Mouse (Mus musculus) limb, embryonic 12.5 days (tissue): Measurements from ENCODE around the gene Myct1. TPM values are rescaled to one million over a fixed set of nuclear protein-coding genes. Genes with fewer than 3 reads are reported as not detected.

Experiments used
- ATAC-seq: fragments of 200-750 bp; cut with Nextera tagmentation; 2 replicates; pipeline ENCODE4 v1.8.0; 2017; ENCODE audit warnings: low read depth, moderate TSS enrichment; ENCODE audit not compliant: insufficient number of reproducible peaks, insufficient read depth, low FRiP score, low TSS enrichment
- H3K27ac ChIP-seq: fragments of 300-500 bp; sonication (generic); 2 replicates; pipeline ENCODE4 v1.5.1; 2016; ENCODE audit warnings: mild to moderate bottlenecking, moderate library complexity
- H3K27me3 ChIP-seq: fragments of 300-500 bp; sonication (generic); 2 replicates; pipeline ENCODE4 v1.6.1; 2016; ENCODE audit warnings: mild to moderate bottlenecking, moderate library complexity
- H3K36me3 ChIP-seq: fragments of 300-500 bp; sonication (generic); 2 replicates; pipeline ENCODE4 v1.6.1; 2016; ENCODE audit warnings: mild to moderate bottlenecking, moderate library complexity
- H3K4me1 ChIP-seq: fragments of 300-500 bp; sonication (generic); replicated peaks from 2 replicates; pipeline ENCODE4 v1.6.1; 2016
- H3K4me2 ChIP-seq: fragments of 300-500 bp; sonication (generic); 2 replicates; pipeline ENCODE4 v1.6.1; 2016; ENCODE audit warnings: mild to moderate bottlenecking, moderate library complexity
- H3K4me3 ChIP-seq: fragments of 300-500 bp; sonication (generic); replicated peaks from 2 replicates; pipeline ENCODE4 v1.5.1; 2016; ENCODE audit warnings: mild to moderate bottlenecking
- H3K9ac ChIP-seq: fragments of 300-500 bp; sonication (generic); replicated peaks from 2 replicates; pipeline ENCODE4 v1.6.1; 2016; ENCODE audit warnings: mild to moderate bottlenecking, moderate library complexity
- H3K9me3 ChIP-seq: fragments of 300-500 bp; sonication (generic); 2 replicates; pipeline ENCODE4 v1.6.1; 2016; ENCODE audit warnings: mild to moderate bottlenecking, moderate library complexity
- WGBS: fragments of 180-500 bp; shearing (Covaris S2); methylation state at CpG from one replicate; pipeline ENCODE4 v1.1.7; 2016; 5-methylcytosine and 5-hydroxymethylcytosine counted together
- polyA plus RNA-seq: library from polyadenylated mRNA; unstranded; fragments of >200 nt; fragmentation: Nextera tagmentation; extraction: Ambion mirVana; gene quantifications from 2 replicates; pipeline ENCODE4 v1.2.1, GENCODE M21; 2016

Gene Myct1
- polyA plus RNA-seq, 1 experiment from 2014 or later, result 3.5 TPM

DNA sequence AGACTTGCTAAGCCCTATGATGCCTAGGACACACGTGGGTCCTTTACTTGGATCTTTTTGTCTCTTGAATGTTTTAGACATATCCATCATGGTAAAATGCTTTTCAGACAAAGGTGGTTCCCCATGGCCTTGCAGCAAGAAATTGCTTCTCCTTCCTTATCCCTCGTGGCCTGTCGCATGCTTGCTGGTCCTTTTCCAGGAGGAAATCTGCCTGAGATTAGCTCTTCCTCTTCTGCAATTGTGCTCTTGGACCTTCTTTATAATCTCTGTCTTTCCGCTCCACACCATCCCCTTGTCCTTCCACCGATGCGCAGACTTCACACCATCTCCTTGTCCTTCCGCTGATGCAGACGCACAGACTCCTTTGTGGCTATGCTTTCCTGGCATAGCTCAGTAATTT is 23.5 kb upstream of the Myct1 start:
- Histone ChIP-seq H3K27me3 (no peaks in the 10 kb centered on the region), H3K4me1 (no peaks in the 10 kb centered on the region), H3K36me3 (no peaks in the 10 kb centered on the region), H3K4me2 (no peak overlapping the region), H3K9me3 (no peaks in the 10 kb centered on the region), H3K4me3 (no peak overlapping the region), H3K27ac (no peak overlapping the region), H3K9ac (no peak overlapping the region)
- ATAC-seq, result no peak
- 85% methylated on average over 8 of the region's 8 CpGs for WGBS

DNA sequence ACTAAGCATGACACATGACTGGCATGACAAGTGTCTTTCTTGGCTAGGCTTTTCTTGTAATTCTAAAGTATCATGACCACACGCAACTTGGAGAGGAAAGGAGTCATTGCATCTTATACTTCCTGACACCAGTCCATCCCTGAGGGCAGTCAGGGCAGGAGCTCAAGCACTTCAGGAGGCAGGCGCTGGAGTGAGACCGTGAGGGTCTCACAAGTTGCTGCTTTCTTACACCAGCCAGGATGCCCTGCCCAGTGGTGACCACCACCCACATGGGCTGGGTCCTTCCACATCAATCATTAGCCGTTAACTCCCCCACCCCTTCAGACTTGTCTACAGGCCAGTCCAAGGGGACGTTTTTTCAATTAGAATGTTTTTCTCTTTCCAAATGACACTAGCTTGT is 22.2 kb upstream of the Myct1 start:
- H3K36me3 ChIP-seq, result no peaks in the 10 kb centered on the region
- H3K4me1 ChIP-seq, result no peaks in the 10 kb centered on the region
- no peaks in the 10 kb centered on the region for H3K9me3 ChIP-seq
- H3K4me3 ChIP-seq, result no peak overlapping the region
- 69% methylated on average over 5 of the region's 5 CpGs for WGBS
- H3K27me3 ChIP-seq, result no peaks in the 10 kb centered on the region
- no peak overlapping the region for H3K27ac ChIP-seq
- no peak overlapping the region for H3K9ac ChIP-seq
- no peak for ATAC-seq
- no peak overlapping the region for H3K4me2 ChIP-seq

DNA sequence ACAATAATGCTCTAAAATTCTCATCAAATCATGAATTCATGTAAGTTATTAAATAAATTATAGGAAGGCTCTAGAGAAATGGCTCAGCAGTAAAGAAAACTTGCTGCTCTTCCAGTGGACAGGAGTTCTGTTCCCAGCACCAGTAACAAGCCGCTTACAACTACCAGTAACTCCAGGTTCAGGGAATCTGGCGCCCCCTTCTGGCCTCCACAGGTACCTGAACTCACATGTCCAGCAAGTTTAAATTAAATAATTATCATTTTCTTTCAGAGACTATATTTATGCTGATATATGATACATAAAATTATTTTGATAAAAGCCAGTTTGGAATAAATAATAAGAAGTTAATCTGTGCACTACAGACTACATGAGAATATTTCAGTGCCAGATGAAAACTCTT is 20.2 kb upstream of the Myct1 start:
- Histone ChIP-seq H3K4me1 (no peaks in the 10 kb centered on the region), H3K27me3 (no peaks in the 10 kb centered on the region), H3K4me2 (no peak overlapping the region), H3K9me3 (no peaks in the 10 kb centered on the region), H3K27ac (no peak overlapping the region), H3K4me3 (no peak overlapping the region), H3K9ac (no peak overlapping the region), H3K36me3 (no peaks in the 10 kb centered on the region)
- 58% methylated on average over 2 of the region's 2 CpGs for WGBS
- ATAC-seq, result no peak

DNA sequence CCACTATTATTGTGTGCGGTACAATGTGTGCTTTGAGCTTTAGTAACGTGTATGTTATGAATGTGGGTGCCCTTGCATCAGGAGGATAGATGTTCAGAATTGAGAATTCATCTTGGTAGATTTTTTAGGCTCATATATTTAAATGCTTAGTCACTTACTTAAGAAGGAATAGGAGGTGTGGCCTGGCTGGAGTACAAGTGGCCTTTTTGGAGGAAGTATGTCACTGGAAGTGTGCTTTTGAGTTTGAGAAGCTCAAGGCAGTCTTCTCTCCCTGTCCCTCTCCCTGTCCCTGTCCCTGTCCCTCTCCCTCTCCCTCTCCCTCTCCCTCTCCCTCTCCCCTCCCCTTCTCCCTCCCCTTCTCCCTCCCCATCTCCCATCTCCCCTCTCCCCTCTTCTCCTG is 2.5 kb upstream of the Myct1 start:
- no peak overlapping the region for H3K27ac ChIP-seq
- WGBS, result 85% methylated on average over 2 of the region's 2 CpGs
- H3K4me3 ChIP-seq, result no peak overlapping the region
- no peak overlapping the region for H3K4me2 ChIP-seq
- no peak overlapping the region for H3K9ac ChIP-seq
- no peak for ATAC-seq
- no peaks in the 10 kb centered on the region for H3K4me1 ChIP-seq
- H3K27me3 ChIP-seq, result no peaks in the 10 kb centered on the region
- H3K9me3 ChIP-seq, result no peaks in the 10 kb centered on the region
- H3K36me3 ChIP-seq, result no peaks in the 10 kb centered on the region

- no peak overlapping the region for H3K9ac ChIP-seq
- ATAC-seq, result no peak
- H3K36me3 ChIP-seq, result no peaks in the 10 kb centered on the region
- H3K27ac ChIP-seq, result no peak overlapping the region
- no peak overlapping the region for H3K4me2 ChIP-seq
- no peak overlapping the region for H3K4me3 ChIP-seq
- H3K9me3 ChIP-seq, result no peaks in the 10 kb centered on the region
- H3K4me1 ChIP-seq, result no peaks in the 10 kb centered on the region
- 89% methylated on average over 4 of the region's 4 CpGs for WGBS
- no peaks in the 10 kb centered on the region for H3K27me3 ChIP-seq
Measured at GRCm38 (mm10) chr10:5591996-5592395, 1.6 kb upstream of the Myct1 start.

DNA sequence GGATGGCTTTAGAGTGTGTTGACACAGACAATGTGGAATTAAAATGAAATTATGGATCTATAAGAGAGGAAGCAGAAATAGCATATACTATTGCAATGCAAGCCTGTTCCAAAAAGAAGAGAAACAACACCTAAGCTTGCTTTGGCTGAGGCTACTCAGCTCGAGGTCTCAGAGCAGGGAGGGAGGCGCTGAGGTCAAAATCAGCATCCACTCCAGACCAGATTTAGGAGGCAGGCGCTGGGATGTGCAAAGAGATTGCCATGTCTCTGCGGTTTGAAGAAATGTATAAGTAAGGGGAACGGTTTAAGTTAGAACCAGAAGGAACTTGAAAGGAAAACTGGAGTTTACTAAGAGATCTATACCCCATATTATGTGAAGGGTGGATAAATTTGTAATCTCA is 882 bp downstream of the Myct1 start:
- H3K4me2 ChIP-seq, result no peak overlapping the region
- no peaks in the 10 kb centered on the region for H3K36me3 ChIP-seq
- no peak overlapping the region for H3K9ac ChIP-seq
- 75% methylated on average over 5 of the region's 5 CpGs for WGBS
- H3K27me3 ChIP-seq, result no peaks in the 10 kb centered on the region
- no peak overlapping the region for H3K4me3 ChIP-seq
- H3K4me1 ChIP-seq, result no peaks in the 10 kb centered on the region
- H3K27ac ChIP-seq, result no peak overlapping the region
- no peak for ATAC-seq
- no peaks in the 10 kb centered on the region for H3K9me3 ChIP-seq

DNA sequence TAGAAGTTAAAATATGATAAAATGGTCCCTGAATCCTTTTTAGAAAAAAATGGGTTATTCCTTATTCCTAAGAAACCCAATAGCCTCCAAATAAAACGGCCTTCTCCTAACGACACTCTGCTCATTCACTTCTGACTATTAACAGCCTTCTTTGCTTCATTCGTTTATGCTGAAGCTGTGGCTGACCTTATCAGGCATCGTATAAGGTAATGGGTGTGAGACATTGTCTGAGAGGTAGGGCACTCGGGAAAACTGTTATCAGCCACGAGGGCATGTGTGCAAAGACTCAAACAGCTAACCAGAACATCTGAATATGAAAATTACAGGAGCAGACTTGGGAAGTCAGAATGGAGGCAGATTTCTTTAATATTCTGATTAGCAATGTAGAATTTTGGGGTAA is 3.0 kb downstream of the Myct1 start:
- Histone ChIP-seq H3K4me2 (no peak overlapping the region), H3K4me1 (no peaks in the 10 kb centered on the region), H3K27me3 (no peaks in the 10 kb centered on the region), H3K4me3 (no peak overlapping the region), H3K27ac (no peak overlapping the region), H3K9me3 (no peaks in the 10 kb centered on the region), H3K9ac (no peak overlapping the region), H3K36me3 (no peaks in the 10 kb centered on the region)
- ATAC-seq, result no peak
- WGBS, result 53% methylated on average over 6 of the region's 6 CpGs

GRCm38 (mm10) chr10:5600123-5600522 is 6.5 kb downstream of the Myct1 start:
- Histone ChIP-seq H3K9ac (no peak overlapping the region), H3K27ac (no peak overlapping the region), H3K36me3 (no peaks in the 10 kb centered on the region), H3K4me2 (no peak overlapping the region), H3K4me3 (no peak overlapping the region), H3K27me3 (no peaks in the 10 kb centered on the region), H3K9me3 (no peaks in the 10 kb centered on the region), H3K4me1 (no peaks in the 10 kb centered on the region)
- ATAC-seq, result peak; percentile 81; the same call in 1 of the 2 replicates
- 14% methylated on average over 7 of the region's 7 CpGs for WGBS

- no peak overlapping the region for H3K9ac ChIP-seq
- WGBS, result 79% methylated on average over 10 of the region's 10 CpGs
- H3K27ac ChIP-seq, result no peak overlapping the region
- H3K4me1 ChIP-seq, result no peaks in the 10 kb centered on the region
- no peak for ATAC-seq
- H3K9me3 ChIP-seq, result peaks cover 1% of the 10 kb centered on the region; the same call in 1 of the 2 replicates
- no peak overlapping the region for H3K4me2 ChIP-seq
- no peak overlapping the region for H3K4me3 ChIP-seq
- H3K27me3 ChIP-seq, result no peaks in the 10 kb centered on the region
- H3K36me3 ChIP-seq, result no peaks in the 10 kb centered on the region
Measured at GRCm38 (mm10) chr10:5603512-5603911, 9.9 kb downstream of the Myct1 start.

- no peaks in the 10 kb centered on the region for H3K36me3 ChIP-seq
- H3K27me3 ChIP-seq, result no peaks in the 10 kb centered on the region
- no peak overlapping the region for H3K9ac ChIP-seq
- H3K4me1 ChIP-seq, result no peaks in the 10 kb centered on the region
- WGBS, result 91% methylated on average over 13 of the region's 13 CpGs
- H3K27ac ChIP-seq, result no peak overlapping the region
- H3K4me3 ChIP-seq, result no peak overlapping the region
- peaks cover 4% of the 10 kb centered on the region; the same call in 1 of the 2 replicates for H3K9me3 ChIP-seq
- ATAC-seq, result no peak
- H3K4me2 ChIP-seq, result no peak overlapping the region
Measured at GRCm38 (mm10) chr10:5604371-5604770, 10.8 kb downstream of the Myct1 start.

- Histone ChIP-seq H3K4me1 (no peaks in the 10 kb centered on the region), H3K9ac (no peak overlapping the region), H3K27me3 (no peaks in the 10 kb centered on the region), H3K36me3 (no peaks in the 10 kb centered on the region), H3K27ac (no peak overlapping the region), H3K4me2 (no peak overlapping the region), H3K9me3 (peaks cover 4% of the 10 kb centered on the region; the same call in 1 of the 2 replicates), H3K4me3 (no peak overlapping the region)
- WGBS, result 81% methylated on average over 3 of the region's 3 CpGs
- no peak for ATAC-seq
Measured at GRCm38 (mm10) chr10:5608874-5609273, 15.3 kb downstream of the Myct1 start.

GRCm38 (mm10) chr10:5615186-5616040 is 21.8 kb downstream of the Myct1 start:
- Histone ChIP-seq H3K9me3 (no peaks in the 10 kb centered on the region), H3K9ac (no peak overlapping the region), H3K36me3 (no peaks in the 10 kb centered on the region), H3K4me1 (no peaks in the 10 kb centered on the region), H3K27me3 (no peaks in the 10 kb centered on the region), H3K27ac (no peak overlapping the region), H3K4me2 (no peak overlapping the region), H3K4me3 (no peak overlapping the region)
- ATAC-seq, result no peak
- 84% methylated on average over 13 of the region's 13 CpGs for WGBS
